Mouse (Mus musculus): ENCODE measurements around the gene H2al1j. TPM values are rescaled to one million over a fixed set of nuclear protein-coding genes. Genes with fewer than 3 reads are reported as not detected.

H2al1j gene
- polyA plus RNA-seq, 1 experiment from 2014 or later = not detected

DNA sequence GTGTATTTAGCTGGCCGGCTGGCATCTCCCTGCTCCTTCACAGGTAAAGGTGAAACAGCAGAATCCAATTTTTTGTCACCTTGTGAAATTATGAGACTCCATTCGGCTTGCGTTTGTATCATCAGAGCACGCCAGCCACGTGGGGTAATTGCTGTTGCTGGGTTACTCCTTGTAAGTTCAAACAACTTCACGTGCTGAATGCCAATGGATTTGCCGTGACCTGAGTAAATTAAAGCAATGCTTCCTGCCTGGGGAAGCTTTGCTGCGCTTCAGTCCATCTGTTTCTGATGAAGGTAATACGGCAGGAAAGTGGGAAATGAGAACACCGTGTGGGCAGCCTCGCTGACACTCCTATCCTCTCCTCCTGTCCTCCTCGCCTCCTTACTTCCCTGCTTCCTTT is 37.5 kb downstream of the H2al1j start:
- DNase-seq (ENCODE audit: low spot score) = peak; percentile 25
- H3K36me3 ChIP-seq (replicated peaks; ENCODE audit: control insufficient read depth, insufficient read depth) = no peaks in the 10 kb centered on the region
- H3K4me1 ChIP-seq (replicated peaks; ENCODE audit: control insufficient read depth, insufficient read depth, low read length) = peaks cover 5% of the 10 kb centered on the region; the same call in 1 of the 2 replicates
- WGBS = 50% methylated on average over 12 of the region's 12 CpGs
- no peak for ATAC-seq (ENCODE audit: low FRiP score)
- no peak overlapping the region for H3K9ac ChIP-seq
- no peak overlapping the region for H3K4me2 ChIP-seq (replicated peaks)
- no peak overlapping the region for H3K4me3 ChIP-seq (replicated peaks; ENCODE audit: low read length)
- no peak overlapping the region for H3K27ac ChIP-seq
- no peaks in the 10 kb centered on the region for H3K9me3 ChIP-seq (ENCODE audit: control insufficient read depth, low read length)
- peaks cover 8% of the 10 kb centered on the region; the same call in 1 of the 2 replicates for H3K27me3 ChIP-seq (ENCODE audit: control insufficient read depth, insufficient read depth, low read length)

Other genes with a start within 250 kb of the H2al1j start
- not detected in 2 replicates for gene H2al1a, start 28.6 kb upstream of the H2al1j start, polyA plus RNA-seq (2014; fragmentation: Nextera tagmentation; extraction: Ambion mirVana)
- not detected in 2 replicates for gene H2al1b, start 25.4 kb upstream of the H2al1j start, polyA plus RNA-seq (2014; fragmentation: Nextera tagmentation; extraction: Ambion mirVana)
- not detected in 2 replicates for gene H2al1c, start 22.2 kb upstream of the H2al1j start, polyA plus RNA-seq (2014; fragmentation: Nextera tagmentation; extraction: Ambion mirVana)
- not detected in 2 replicates for gene H2al1d, start 19.0 kb upstream of the H2al1j start, polyA plus RNA-seq (2014; fragmentation: Nextera tagmentation; extraction: Ambion mirVana)
- not detected in 2 replicates for gene H2al1e, start 15.9 kb upstream of the H2al1j start, polyA plus RNA-seq (2014; fragmentation: Nextera tagmentation; extraction: Ambion mirVana)
- not detected in 2 replicates for gene H2al1f, start 12.7 kb upstream of the H2al1j start, polyA plus RNA-seq (2014; fragmentation: Nextera tagmentation; extraction: Ambion mirVana)
- not detected in 2 replicates for gene H2al1g, start 9.6 kb upstream of the H2al1j start, polyA plus RNA-seq (2014; fragmentation: Nextera tagmentation; extraction: Ambion mirVana)
- gene H2al1h, start 6.3 kb upstream of the H2al1j start, polyA plus RNA-seq (2014; fragmentation: Nextera tagmentation; extraction: Ambion mirVana) = not detected in 2 replicates
- not detected in 2 replicates for gene H2al1i, start 3.2 kb upstream of the H2al1j start, polyA plus RNA-seq (2014; fragmentation: Nextera tagmentation; extraction: Ambion mirVana)

Measured in hindbrain, embryonic 14.5 days (tissue).